ENCODE assay signal across 25 mouse cellular contexts in genomic region chr2:143013057-143013456, GRCm38 (mm10). TPM values are rescaled to one million over a fixed set of nuclear protein-coding genes. Genes with fewer than 3 reads are reported as not detected.
DNase-seq lines count a peak whose midpoint lies in the region; ATAC-seq and TF ChIP-seq lines count a peak whose summit lies in the region.
"Had no signal": no experiment of that assay in that cellular context is flagged by ENCODE, and none has a peak within 500 bp of the region (broad histone marks: within the 10 kb centered on the region; RNA-seq: fewer than 3 reads in every experiment).

No protein-coding gene starts in this region.

- no peak overlapping the region for H3K4me3 ChIP-seq in heart, embryonic 12.5 days
- no peak overlapping the region for H3K4me3 ChIP-seq in CH12.LX (replicated peaks in 1 of 3; ENCODE audit: low read depth in 2 of 3, low read length in 2 of 3, poor library complexity in 1 of 3)
- H3K4me3 ChIP-seq: embryonic facial prominence, embryonic 13.5 days; heart, embryonic 15.5 days; limb, embryonic 13.5 days; liver, embryonic 12.5 days; neural tube, embryonic 12.5 days had no signal

- H3K4me1 ChIP-seq in heart, embryonic 12.5 days (replicated peaks), result no peaks in the 10 kb centered on the region
- H3K4me1 ChIP-seq in CH12.LX (ENCODE audit: control insufficient read depth in 1 of 2, insufficient read depth in 2 of 2), result peaks cover 0 to 7% of the 10 kb centered on the region in 2 experiments; a peak in 2 of 4 replicates
- H3K4me1 ChIP-seq: heart, embryonic 15.5 days; liver, embryonic 12.5 days; neural tube, embryonic 12.5 days had no signal

- no peak for TF ChIP-seq CTCF in CH12.LX (conservative IDR thresholded peaks at IDR 0.05 in 1 of 2, IDR thresholded peaks at IDR 0.05 in 1 of 2; ENCODE audit: low read depth in 2 of 2, low read length in 2 of 2)
- TF ChIP-seq CTCF in brain, embryonic 14.5 days (IDR thresholded peaks at IDR 0.05; ENCODE audit: borderline replicate concordance, extremely low read depth, insufficient read depth, insufficient read length), result no peak

- H3K27me3 ChIP-seq in heart, embryonic 12.5 days (replicated peaks), result no peaks in the 10 kb centered on the region
- peaks cover 1% of the 10 kb centered on the region for H3K27me3 ChIP-seq in CH12.LX (replicated peaks)
- H3K27me3 ChIP-seq: embryonic facial prominence, embryonic 13.5 days; heart, embryonic 15.5 days; limb, embryonic 13.5 days; liver, embryonic 12.5 days; neural tube, embryonic 12.5 days had no signal

- peak; percentile 88 for DNase-seq in heart, adult 11 months
- no peak for DNase-seq in CH12.LX (ENCODE audit: extremely low read depth)
- DNase-seq in brain, embryonic 14.5 days (ENCODE audit: low read depth), result peak; percentile 40
- peak; percentile 1 for DNase-seq in skeletal muscle tissue, adult 2 months (ENCODE audit: low read depth, low spot score)
- no peak for DNase-seq in urinary bladder, postnatal 10 days (ENCODE audit: low spot score)
- DNase-seq in heart, adult 8-10 months (ENCODE audit: low spot score), result no peak
- DNase-seq: adrenal gland, adult 2 months; cerebellum, adult 18-20 months; cerebellum, postnatal 14 days; heart, postnatal 36 days; kidney, adult 8-10 months; kidney, postnatal 25 days; lung, adult 18-20 months; lung, postnatal 10 days; midbrain, embryonic 14.5 days; right cerebral cortex, postnatal 14 days; thymus, postnatal 25 days had no signal

- TF ChIP-seq RAD21 in CH12.LX (IDR thresholded peaks at IDR 0.05; ENCODE audit: low read depth, low read length), result no peak

- no peak overlapping the region for H3K9ac ChIP-seq in heart, embryonic 12.5 days
- no peak overlapping the region for H3K9ac ChIP-seq in CH12.LX (ENCODE audit: insufficient read depth, low read depth)
- H3K9ac ChIP-seq: embryonic facial prominence, embryonic 13.5 days; heart, embryonic 15.5 days; hindbrain, embryonic 14.5 days; limb, embryonic 13.5 days; liver, embryonic 12.5 days; neural tube, embryonic 12.5 days had no signal

- no peak overlapping the region for H3K27ac ChIP-seq in heart, embryonic 12.5 days (ENCODE audit: poor library complexity, severe bottlenecking)
- no peak overlapping the region for H3K27ac ChIP-seq in CH12.LX (ENCODE audit: insufficient read depth, low read depth)
- H3K27ac ChIP-seq: embryonic facial prominence, embryonic 13.5 days; heart, embryonic 15.5 days; hindbrain, embryonic 14.5 days; limb, embryonic 13.5 days; liver, embryonic 12.5 days; neural tube, embryonic 12.5 days had no signal

- H3K9me3 ChIP-seq in heart, embryonic 12.5 days (replicated peaks), result no peaks in the 10 kb centered on the region
- no peaks in the 10 kb centered on the region for H3K9me3 ChIP-seq in CH12.LX (replicated peaks; ENCODE audit: low read length)
- H3K9me3 ChIP-seq: embryonic facial prominence, embryonic 13.5 days; heart, embryonic 15.5 days; limb, embryonic 13.5 days; liver, embryonic 12.5 days; neural tube, embryonic 12.5 days had no signal

- TF ChIP-seq EP300 in CH12.LX (IDR thresholded peaks at IDR 0.05; ENCODE audit: low read length), result no peak

- no peaks in the 10 kb centered on the region for H3K79me2 ChIP-seq in CH12.LX (replicated peaks; ENCODE audit: control insufficient read depth, extremely low read depth, insufficient read depth, poor library complexity, severe bottlenecking)

- WGBS in heart, embryonic 12.5 days, result 73% methylated on average over 5 of the region's 5 CpGs

- no peak overlapping the region for H3K4me2 ChIP-seq in heart, embryonic 12.5 days
- no peak overlapping the region for H3K4me2 ChIP-seq in CH12.LX (ENCODE audit: insufficient read depth, low read depth, poor library complexity, severe bottlenecking)
- H3K4me2 ChIP-seq: embryonic facial prominence, embryonic 13.5 days; heart, embryonic 15.5 days; hindbrain, embryonic 14.5 days; limb, embryonic 13.5 days; liver, embryonic 12.5 days; neural tube, embryonic 12.5 days had no signal

- H3K36me3 ChIP-seq in heart, embryonic 12.5 days, result no peaks in the 10 kb centered on the region
- H3K36me3 ChIP-seq in CH12.LX (replicated peaks in 1 of 2; ENCODE audit: control insufficient read depth in 1 of 2, insufficient read depth in 1 of 2, low read length in 1 of 2), result no peaks in the 10 kb centered on the region
- H3K36me3 ChIP-seq: embryonic facial prominence, embryonic 13.5 days; heart, embryonic 15.5 days; limb, embryonic 13.5 days; liver, embryonic 12.5 days; neural tube, embryonic 12.5 days had no signal

- in situ Hi-C loops in CH12.LX (cut with MboI; ENCODE audit: low pct_ligation_motif_present, low pct_unique_long_range_greater_than_20kb, low sequenced_read_pairs), result no loop called here

- no peak for ATAC-seq in heart, embryonic 12.5 days (ENCODE audit: insufficient number of reproducible peaks, low FRiP score)
- ATAC-seq: CD4-positive, CD25-positive, alpha-beta regulatory T cell, adult 4 months; liver, embryonic 12.5 days had no signal

- no peak for TF ChIP-seq POLR2A in CH12.LX (IDR thresholded peaks at IDR 0.05; ENCODE audit: low read depth, low read length)
- TF ChIP-seq POLR2A in brain, embryonic 14.5 days (IDR thresholded peaks at IDR 0.05; ENCODE audit: borderline replicate concordance, extremely low read depth, insufficient read depth, insufficient read length, poor library complexity, severe bottlenecking), result no peak

- dilution Hi-C loops in CH12.LX (cut with MboI; ENCODE audit: extremely low pct_ligation_motif_present, extremely low pct_unique_long_range_greater_than_20kb, low sequenced_read_pairs), result no loop called here

TF ChIP-seq in CH12.LX, 34 proteins besides CTCF, POLR2A, EP300 and RAD21:
- TF ChIP-seq ZNF384 (IDR thresholded peaks at IDR 0.05; ENCODE audit: low read depth, low read length) (0 out of 2 replicates have a peak, but pooled peaks have one; percentile 29), NRF1 (IDR thresholded peaks at IDR 0.05; ENCODE audit: low read depth, low read length) (no peak)

RNA-seq across cellular contexts. Expression of gene Snrpb2, which starts 49.8 kb away (rescaled TPM):
- 49.9 and 53.3 TPM in 2 replicates for polyA plus RNA-seq in heart, embryonic 12.5 days (2016; fragmentation: Nextera tagmentation; extraction: Ambion mirVana)
- 31.0 and 43.4 TPM in 2 replicates for total RNA-seq in CH12.LX (2012; rRNA removed)
- 201 and 214 TPM in 2 replicates for total RNA-seq in CH12.LX (2014; rRNA removed)
- 116 TPM in 2 replicates for polyA plus RNA-seq in CH12.LX (2012; ENCODE audit: insufficient read length, low read depth)
- polyA plus RNA-seq in brain, embryonic 14.5 days (2012; rRNA removed), result 40.8 and 43.1 TPM in 2 replicates
- 10 to 100 TPM; 15.2 to 23.5 (median 16.9) TPM for total RNA-seq in heart, adult 8-10 months (2022)

Comparison
In these comparisons a context has a peak if more than half of its experiments do, and no peak if none do; other contexts are left out.
1. DNase-seq: peak in heart, adult 11 months (single experiment), brain, embryonic 14.5 days (single experiment) and skeletal muscle tissue, adult 2 months (single experiment); none in CH12.LX (single experiment), urinary bladder, postnatal 10 days (single experiment) and heart, adult 8-10 months (single experiment).